Mouse (Mus musculus): Measurements from ENCODE around the gene Rfng. TPM values are rescaled to one million over a fixed set of nuclear protein-coding genes. Genes with fewer than 3 reads are reported as not detected.

Gene Rfng
- total and polyA plus RNA-seq, 3 experiments = 3.8 to 17.6 (median 10.0) TPM

DNA sequence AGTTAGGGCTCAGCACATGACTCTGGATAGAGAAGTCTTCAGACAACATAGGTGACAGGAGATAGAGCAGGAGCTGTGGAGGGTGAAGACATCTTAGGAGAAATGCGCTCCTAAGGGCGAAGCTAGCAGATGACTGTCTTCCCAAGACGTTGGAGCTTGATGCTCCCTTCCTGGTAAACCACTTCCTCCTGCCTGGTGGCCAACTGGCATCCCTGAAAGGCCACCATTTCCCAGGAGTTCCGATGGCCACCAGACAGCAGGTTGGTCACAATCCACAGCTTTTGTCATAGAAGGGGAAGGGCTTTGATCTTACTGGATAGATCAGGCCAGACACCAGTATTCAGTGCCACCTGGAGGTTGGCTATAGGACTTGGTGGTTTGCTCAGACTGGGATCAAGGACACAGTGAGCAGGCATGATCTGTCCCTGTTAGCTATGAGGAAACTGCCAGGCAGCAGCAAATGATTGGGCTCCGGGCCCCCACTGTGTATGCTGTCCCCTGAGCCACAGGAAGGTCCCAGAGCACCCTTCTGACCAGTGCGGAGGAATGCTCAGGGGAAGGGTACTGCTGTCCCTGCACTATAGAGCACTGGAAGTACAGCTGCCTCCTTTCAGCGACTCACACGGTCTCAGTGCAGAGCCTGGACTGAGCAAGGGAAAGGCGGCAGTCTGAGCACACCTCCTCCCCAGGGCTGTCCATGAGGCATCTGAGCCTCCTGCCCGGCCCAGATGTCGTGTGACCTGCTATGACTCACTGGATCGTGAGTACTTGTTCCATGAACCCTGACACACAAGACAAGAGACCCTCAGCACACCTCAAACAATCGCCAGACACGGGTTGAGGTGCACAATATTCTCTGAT lies 22.0 kb downstream of the Rfng start:
- Histone ChIP-seq H3K79me2 (replicated peaks; ENCODE audit: control insufficient read depth, extremely low read depth, insufficient read depth, poor library complexity, severe bottlenecking) (no peaks in the 10 kb centered on the region), H3K27ac (ENCODE audit: insufficient read depth, low read depth) (no peak overlapping the region), H3K9me3 (replicated peaks; ENCODE audit: low read length) (peaks cover 41% of the 10 kb centered on the region), H3K9ac (ENCODE audit: insufficient read depth, low read depth) (no peak overlapping the region), H3K4me1 (ENCODE audit: control insufficient read depth in 1 of 2, insufficient read depth in 2 of 2) (peaks cover 0 to 3% of the 10 kb centered on the region in 2 experiments; a peak in 1 of 4 replicates), H3K4me2 (ENCODE audit: insufficient read depth, low read depth, poor library complexity, severe bottlenecking) (no peak overlapping the region), H3K4me3 (replicated peaks in 1 of 3; ENCODE audit: low read depth in 2 of 3, low read length in 2 of 3, poor library complexity in 1 of 3) (no peak overlapping the region), H3K36me3 (replicated peaks in 1 of 2; ENCODE audit: control insufficient read depth in 1 of 2, insufficient read depth in 1 of 2, low read length in 1 of 2) (no peaks in the 10 kb centered on the region), H3K27me3 (replicated peaks) (peaks cover 20% of the 10 kb centered on the region)
- in situ Hi-C loops (cut with MboI; ENCODE audit: low pct_ligation_motif_present, low pct_unique_long_range_greater_than_20kb, low sequenced_read_pairs) (no loop called here), dilution Hi-C loops (cut with MboI; ENCODE audit: extremely low pct_ligation_motif_present, extremely low pct_unique_long_range_greater_than_20kb, low sequenced_read_pairs) (no loop called here)
- DNase-seq (ENCODE audit: extremely low read depth) = no peak
- TF ChIP-seq PAX5 (IDR thresholded peaks at IDR 0.05; ENCODE audit: low read length) (no peak), KAT2A (IDR thresholded peaks at IDR 0.05; ENCODE audit: insufficient replicate concordance, low read length) (no peak), ELF1 (IDR thresholded peaks at IDR 0.05; ENCODE audit: low read depth, low read length) (no peak), MAFK (IDR thresholded peaks at IDR 0.05; ENCODE audit: insufficient replicate concordance, low read length) (no peak), ETS1 (conservative IDR thresholded peaks at IDR 0.05; ENCODE audit: low read depth, low read length) (no peak), SMC3 (IDR thresholded peaks at IDR 0.05; ENCODE audit: low read depth, low read length) (no peak), RCOR1 (conservative IDR thresholded peaks at IDR 0.05; ENCODE audit: low read depth, low read length) (no peak), NELFE (IDR thresholded peaks at IDR 0.05; ENCODE audit: low read depth, low read length) (no peak), POLR2AphosphoS2 (IDR thresholded peaks at IDR 0.05; ENCODE audit: low read depth, low read length) (no peak), CHD1 (IDR thresholded peaks at IDR 0.05; ENCODE audit: low read depth, low read length) (no peak), ZMIZ1 (IDR thresholded peaks at IDR 0.05; ENCODE audit: low read depth, low read length) (no peak), EP300 (IDR thresholded peaks at IDR 0.05; ENCODE audit: low read length) (no peak), JUND (conservative IDR thresholded peaks at IDR 0.05; ENCODE audit: low read depth, low read length) (no peak), MAZ (IDR thresholded peaks at IDR 0.05; ENCODE audit: low read depth, low read length) (no peak), ZC3H11A (IDR thresholded peaks at IDR 0.05; ENCODE audit: low read depth, low read length) (no peak), JUN (IDR thresholded peaks at IDR 0.05; ENCODE audit: insufficient read depth, low read depth, low read length) (no peak), RAD21 (IDR thresholded peaks at IDR 0.05; ENCODE audit: low read depth, low read length) (no peak), BHLHE40 (IDR thresholded peaks at IDR 0.05; ENCODE audit: low read depth, low read length) (no peak), MYC (IDR thresholded peaks at IDR 0.05; ENCODE audit: low read depth, low read length) (no peak)

DNA sequence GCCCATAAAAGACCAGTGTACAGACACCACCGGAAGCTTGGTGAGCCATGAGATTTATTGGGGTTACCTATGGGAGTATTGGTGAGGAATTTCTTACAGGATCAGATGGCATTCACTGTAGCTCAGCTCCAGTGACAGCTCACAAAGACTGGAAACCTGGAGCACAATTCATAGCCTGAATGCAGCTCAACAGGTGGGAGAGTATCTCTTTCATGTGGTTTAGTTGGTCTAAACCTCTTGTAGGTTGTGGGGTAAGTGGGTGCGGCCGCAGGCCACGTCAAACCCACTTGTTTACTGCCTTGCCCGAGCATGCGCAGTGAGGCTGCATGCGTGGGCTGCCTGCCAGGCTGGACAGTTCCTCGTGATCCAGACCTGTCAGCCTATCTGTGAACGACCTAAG lies 23.8 kb downstream of the Rfng start:
- no peak overlapping the region for H3K4me3 ChIP-seq (replicated peaks in 1 of 3; ENCODE audit: low read depth in 2 of 3, low read length in 2 of 3, poor library complexity in 1 of 3)
- H3K27me3 ChIP-seq (replicated peaks) = peaks cover 13% of the 10 kb centered on the region
- H3K27ac ChIP-seq (ENCODE audit: insufficient read depth, low read depth) = no peak overlapping the region
- dilution Hi-C loops (cut with MboI; ENCODE audit: extremely low pct_ligation_motif_present, extremely low pct_unique_long_range_greater_than_20kb, low sequenced_read_pairs) = no loop called here
- H3K4me1 ChIP-seq (ENCODE audit: control insufficient read depth in 1 of 2, insufficient read depth in 2 of 2) = peaks cover 0 to 2% of the 10 kb centered on the region in 2 experiments; a peak in 1 of 4 replicates
- H3K9ac ChIP-seq (ENCODE audit: insufficient read depth, low read depth) = no peak overlapping the region
- DNase-seq (ENCODE audit: extremely low read depth) = no peak
- no peaks in the 10 kb centered on the region for H3K79me2 ChIP-seq (replicated peaks; ENCODE audit: control insufficient read depth, extremely low read depth, insufficient read depth, poor library complexity, severe bottlenecking)
- peaks cover 44% of the 10 kb centered on the region for H3K9me3 ChIP-seq (replicated peaks; ENCODE audit: low read length)
- H3K4me2 ChIP-seq (ENCODE audit: insufficient read depth, low read depth, poor library complexity, severe bottlenecking) = no peak overlapping the region
- no peak for TF ChIP-seq CTCF (conservative IDR thresholded peaks at IDR 0.05 in 1 of 2, IDR thresholded peaks at IDR 0.05 in 1 of 2; ENCODE audit: low read depth in 2 of 2, low read length in 2 of 2)
- no peak for TF ChIP-seq MYC (IDR thresholded peaks at IDR 0.05; ENCODE audit: low read depth, low read length)
- H3K36me3 ChIP-seq (replicated peaks in 1 of 2; ENCODE audit: control insufficient read depth in 1 of 2, insufficient read depth in 1 of 2, low read length in 1 of 2) = no peaks in the 10 kb centered on the region
- in situ Hi-C loops (cut with MboI; ENCODE audit: low pct_ligation_motif_present, low pct_unique_long_range_greater_than_20kb, low sequenced_read_pairs) = no loop called here

Data from CH12.LX (cell line).